Mouse (Mus musculus): ENCODE results near the gene Morc1.

Morc1 gene

DNA sequence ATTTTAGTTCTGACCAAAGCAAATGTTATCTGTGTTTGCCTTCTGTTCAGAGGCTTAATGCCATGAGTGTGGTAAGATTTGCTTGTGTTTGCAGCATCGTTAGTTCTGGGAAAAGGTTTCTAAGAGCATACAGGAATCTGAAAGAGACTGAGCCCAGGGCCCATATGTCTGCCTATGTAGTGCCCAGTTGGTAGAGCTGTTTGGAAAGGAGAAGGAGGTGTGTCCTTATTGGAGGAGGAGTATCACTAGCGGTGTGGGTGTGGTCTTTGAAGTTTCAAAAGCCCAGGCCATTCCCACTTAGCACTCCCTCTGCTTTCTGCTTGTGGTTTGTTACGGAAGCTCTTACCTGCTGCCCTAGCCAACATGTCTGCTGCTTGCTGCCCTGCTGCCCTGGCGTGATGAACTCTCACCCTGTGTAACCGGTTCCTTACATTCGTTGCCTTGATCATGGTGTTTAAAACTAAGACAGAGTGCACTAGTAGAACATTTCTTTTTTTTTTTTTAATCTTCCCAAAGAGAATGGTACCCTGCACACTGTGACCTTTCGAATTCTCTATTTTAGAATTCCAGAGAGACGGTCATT lies 48.3 kb downstream of the Morc1 start:
- DNase-seq = peak; percentile 7 to 26

GRCm38 (mm10) chr16:48516776-48517499 lies 85.9 kb downstream of the Morc1 start:
- no peak for DNase-seq

GRCm38 (mm10) chr16:48519569-48519968 lies 88.5 kb downstream of the Morc1 start:
- no peak for DNase-seq

DNA sequence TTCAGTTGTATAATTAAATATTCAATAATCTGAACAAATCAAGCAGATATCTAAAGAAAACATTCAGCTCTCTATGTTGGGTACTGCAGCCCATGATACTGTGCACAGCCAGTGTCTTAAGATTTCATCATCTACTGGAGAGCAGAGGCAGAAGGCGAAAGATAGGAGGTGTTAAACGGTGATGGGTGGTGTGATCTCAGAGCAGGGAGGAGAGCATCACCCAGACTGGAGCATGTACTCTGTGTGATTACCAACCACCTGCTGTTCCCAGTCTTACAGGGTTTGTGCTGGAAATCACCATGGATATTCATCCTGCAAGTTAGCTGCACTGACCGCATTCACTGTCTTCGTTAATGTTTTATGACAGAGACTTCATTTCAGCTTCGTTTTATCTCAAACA lies 106.1 kb downstream of the Morc1 start:
- no peak for DNase-seq

GRCm38 (mm10) chr16:48562290-48563080 lies 131.4 kb downstream of the Morc1 start:
- no peak for DNase-seq

DNA sequence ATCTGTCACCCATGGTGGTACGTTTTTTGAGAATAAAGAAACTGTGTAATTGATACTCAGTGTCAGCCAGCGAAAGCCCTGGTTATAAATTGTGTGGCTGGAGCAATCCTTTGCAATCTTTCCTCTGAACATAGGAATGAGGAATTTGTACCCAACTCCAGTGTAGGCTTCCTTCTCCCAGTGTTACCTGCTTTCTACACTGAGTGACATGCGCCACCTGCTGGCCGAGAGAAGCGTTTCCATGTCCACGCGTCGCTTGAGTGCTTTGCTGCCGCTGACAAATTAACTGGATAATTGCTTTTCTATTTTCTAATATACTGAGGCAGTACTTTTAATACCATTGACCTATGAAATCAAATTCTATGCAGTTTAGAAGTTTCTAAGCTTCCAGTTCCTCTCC lies 139.3 kb downstream of the Morc1 start:
- peak; percentile 31 to 43 for DNase-seq

GRCm38 (mm10) chr16:48574072-48574471 lies 143.0 kb downstream of the Morc1 start:
- DNase-seq = no peak

DNA sequence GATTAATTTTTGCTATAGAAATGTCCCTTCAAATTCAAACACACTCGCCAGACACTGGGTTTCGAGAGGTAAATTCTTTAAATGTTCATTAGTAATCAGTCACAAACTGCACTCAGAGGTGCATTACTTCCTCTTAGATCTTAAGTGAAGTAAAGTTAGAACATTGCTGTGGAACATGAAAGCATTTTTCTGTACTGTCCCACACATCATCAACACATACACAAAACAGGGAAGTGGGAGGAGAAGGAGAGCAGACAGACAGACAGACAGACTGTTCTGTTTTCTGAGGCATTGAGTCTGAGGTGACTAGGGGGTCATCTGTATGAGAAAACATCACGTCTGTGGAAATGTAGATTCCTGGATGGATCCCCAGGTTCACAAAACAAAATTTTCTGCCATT lies 143.5 kb downstream of the Morc1 start:
- no peak for DNase-seq

DNA sequence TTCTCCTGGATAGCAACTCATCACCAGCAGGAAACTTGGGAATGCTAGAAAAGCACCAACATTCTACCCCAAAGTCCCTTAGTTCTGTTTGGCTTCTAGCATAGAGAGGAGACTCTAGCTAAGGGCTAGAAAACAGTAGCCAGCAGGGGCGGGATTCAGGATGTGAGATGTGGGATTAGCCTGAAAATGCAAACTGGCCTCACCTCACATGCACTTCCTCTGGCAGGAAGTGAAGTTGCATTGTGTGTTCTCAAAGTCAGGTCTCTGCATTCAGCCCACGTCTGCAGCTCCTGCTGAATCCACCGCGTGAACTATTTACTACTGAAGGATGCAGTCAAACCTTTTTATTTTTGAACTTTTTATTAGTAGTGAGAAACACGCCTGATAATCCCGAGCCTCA lies 154.3 kb downstream of the Morc1 start:
- no peak for DNase-seq

DNA sequence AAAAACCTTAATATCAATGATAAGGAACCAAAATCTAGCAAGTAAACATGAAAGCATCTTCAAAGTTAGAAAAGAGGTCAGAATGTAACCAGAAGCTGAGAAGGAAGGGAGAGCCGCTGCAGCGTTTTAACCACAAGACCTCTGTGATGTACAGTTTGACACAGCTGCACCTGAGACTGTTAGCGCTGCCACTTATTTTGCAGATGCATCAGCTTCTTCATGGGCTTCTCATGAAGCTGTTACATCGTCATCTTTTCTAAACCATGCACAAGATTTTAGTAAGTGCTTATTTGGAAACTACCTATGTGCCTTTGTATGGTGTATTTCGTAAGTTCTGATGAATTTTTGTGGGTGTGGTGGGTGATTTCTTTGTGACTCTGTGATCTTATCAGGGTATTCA lies 163.4 kb downstream of the Morc1 start:
- no peak for DNase-seq

DNA sequence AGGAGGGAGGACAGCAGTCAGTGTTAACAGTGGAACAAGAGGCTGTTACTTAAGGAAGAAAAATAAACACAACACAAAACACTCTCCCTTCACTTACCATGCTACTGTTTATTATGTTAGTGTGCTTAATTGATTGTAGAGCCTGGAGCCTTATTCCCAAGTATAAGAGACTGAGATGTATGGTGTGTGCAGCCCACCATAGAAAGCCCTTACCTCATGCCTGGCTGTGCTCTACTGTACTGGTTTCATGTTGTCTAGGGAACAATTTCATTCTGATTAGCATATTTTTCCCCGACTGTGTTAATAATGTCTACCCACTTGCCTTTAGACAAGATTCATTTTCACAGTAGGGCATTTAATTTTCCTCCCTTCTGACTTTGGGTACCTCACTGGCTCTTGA lies 164.2 kb downstream of the Morc1 start:
- no peak for DNase-seq

GRCm38 (mm10) chr16:48603735-48604211 lies 172.7 kb downstream of the Morc1 start:
- peak; percentile 18 to 44 for DNase-seq

- no peak for DNase-seq
These were observed 175.5 kb downstream of the Morc1 start for GRCm38 (mm10) chr16:48606476-48607038.

- DNase-seq = no peak
These were observed 177.2 kb downstream of the Morc1 start for GRCm38 (mm10) chr16:48608224-48608623.

- no peak for DNase-seq
These were observed 179.8 kb downstream of the Morc1 start for GRCm38 (mm10) chr16:48610866-48611265.

DNA sequence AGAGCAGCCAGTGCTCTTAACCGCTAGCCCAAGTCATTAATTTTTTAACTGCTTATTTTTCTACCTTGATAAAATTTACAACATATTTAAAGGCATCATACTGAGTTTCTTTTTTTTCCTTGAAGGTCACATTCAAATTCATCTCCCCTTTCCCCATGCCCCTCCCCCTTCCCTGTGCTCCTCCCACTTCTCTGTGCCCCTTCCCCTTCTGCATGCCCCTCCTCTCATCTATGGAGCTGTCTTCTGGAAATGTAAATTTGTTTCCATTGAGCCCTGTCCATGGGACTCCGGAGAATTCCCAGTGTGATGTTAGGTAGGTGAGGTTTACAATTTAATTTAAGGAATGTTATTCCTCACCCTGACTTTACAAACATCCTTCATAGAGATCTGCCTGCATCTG lies 180.4 kb downstream of the Morc1 start:
- DNase-seq = no peak

DNA sequence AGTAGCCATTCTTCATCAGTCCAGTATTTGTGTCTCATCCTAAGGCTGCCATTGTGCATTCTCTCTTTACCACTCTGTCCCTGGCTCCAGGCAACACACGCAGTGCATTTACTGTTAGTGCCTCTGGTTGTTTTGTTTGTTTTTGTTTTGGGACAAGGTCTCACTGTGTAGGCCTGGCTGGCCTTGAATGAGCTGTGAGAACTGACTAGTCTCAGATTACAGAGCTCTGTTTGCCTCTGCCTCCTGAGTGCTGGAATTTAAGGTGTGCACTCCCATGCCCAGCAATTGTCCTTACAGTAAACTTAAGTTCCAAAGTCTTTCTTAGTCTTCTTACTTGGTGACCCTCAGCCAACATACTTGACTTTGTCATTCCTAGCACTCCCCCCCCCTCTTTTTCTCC lies 182.7 kb downstream of the Morc1 start:
- peak in 1 of 2 experiments; percentile 8 for DNase-seq

DNA sequence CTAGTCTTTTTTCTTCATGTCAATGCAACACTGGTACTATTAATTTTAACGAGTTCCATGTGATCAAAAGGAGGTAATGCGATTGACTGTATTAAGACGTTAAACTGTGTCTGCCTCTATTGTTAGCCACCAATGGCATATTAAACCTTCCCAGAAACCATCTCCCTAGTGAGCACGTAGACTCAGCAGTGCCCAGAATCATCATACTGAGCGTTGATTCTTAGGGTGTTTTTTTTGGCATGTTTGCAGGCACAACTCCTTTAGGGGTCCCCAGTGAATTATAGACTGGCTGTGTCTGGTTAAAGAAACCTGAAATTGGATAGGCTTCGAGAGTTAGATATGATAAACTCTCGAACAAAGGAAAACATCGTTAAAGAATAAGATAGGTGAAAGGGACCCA lies 189.5 kb downstream of the Morc1 start:
- DNase-seq = no peak

DNA sequence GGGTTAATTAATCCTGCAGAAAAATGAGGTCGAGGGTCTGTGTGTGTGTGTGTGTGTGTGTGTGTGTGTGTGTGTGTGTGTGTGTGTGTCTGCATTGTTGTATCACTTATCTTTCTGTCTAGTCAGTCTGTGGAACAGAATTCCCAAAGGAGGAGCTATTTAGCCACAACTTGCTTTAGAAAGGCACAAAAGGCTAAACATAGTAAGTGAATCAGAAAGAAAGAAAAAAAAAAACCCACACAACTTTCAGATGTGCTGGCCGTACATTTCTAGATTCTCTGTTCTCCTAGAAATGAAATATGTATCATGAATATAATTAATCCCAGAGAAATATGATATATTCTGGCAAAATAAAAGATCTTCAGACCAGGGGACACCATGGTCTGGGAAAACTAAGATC lies 190.0 kb downstream of the Morc1 start:
- no peak for DNase-seq

DNA sequence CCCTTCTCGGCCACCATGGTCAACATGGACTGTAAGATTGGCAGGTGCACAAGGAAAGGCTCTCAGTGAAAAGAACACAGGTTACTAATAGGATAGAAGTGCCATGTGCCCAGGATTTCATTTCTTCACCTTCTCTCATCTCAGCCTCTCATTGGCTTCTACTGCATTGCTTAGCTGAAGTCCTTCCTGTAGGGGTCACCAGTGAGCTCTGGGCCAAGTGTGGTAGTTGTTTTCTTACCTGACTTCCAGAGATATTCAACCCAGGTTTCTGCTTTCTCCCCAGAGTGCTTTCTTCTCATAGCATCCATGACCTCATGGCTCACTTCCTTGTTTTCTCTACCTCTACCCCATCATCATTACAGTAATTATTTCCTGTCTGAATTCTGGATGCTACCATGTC lies 192.4 kb downstream of the Morc1 start:
- peak in 1 of 2 experiments; percentile 33 for DNase-seq

GRCm38 (mm10) chr16:48626186-48626585 lies 195.1 kb downstream of the Morc1 start:
- DNase-seq = peak; percentile 28 to 40

DNA sequence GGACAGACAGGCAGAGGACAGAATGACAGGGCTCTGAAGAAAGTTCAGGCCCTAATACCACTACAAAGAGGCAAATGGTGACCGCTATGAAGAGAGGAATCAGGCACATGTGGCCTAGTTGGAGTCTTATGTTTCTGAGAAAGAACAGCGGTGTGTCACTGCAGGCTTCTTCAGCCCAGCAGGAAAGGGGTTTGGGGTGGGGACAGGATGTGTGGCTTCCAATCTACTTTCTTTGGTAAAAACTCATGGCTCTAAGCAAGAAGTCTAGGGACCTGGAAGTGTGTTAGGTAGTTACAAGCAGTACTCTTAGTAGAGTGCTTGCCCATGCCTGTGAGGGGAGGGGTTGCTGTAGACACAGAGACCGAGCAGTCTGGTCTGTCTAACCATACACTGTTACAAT lies 196.3 kb downstream of the Morc1 start:
- no peak for DNase-seq

- no peak for DNase-seq
These were observed 198.7 kb downstream of the Morc1 start for GRCm38 (mm10) chr16:48629710-48630109.
